Mouse (Mus musculus) CH12.LX (cell line): ENCODE results near the gene Klc1. TPM values are rescaled to one million over a fixed set of nuclear protein-coding genes. Genes with fewer than 3 reads are reported as not detected.

Source experiments
- DNase-seq: peaks from one replicate; pipeline ENCODE4 v3.0.0-alpha.2; 2013; ENCODE audit errors: extremely low read depth
- H3K27ac ChIP-seq: 2 replicates; pipeline ENCODE4 v1.5.1; 2012; ENCODE audit warnings: low read depth, mild to moderate bottlenecking, control low read depth, moderate library complexity; ENCODE audit not compliant: insufficient read depth
- H3K27me3 ChIP-seq: replicated peaks from 2 replicates; pipeline ENCODE3; 2012; ENCODE audit warnings: inconsistent platforms
- H3K36me3 ChIP-seq, 2 experiments: replicated peaks in 1 of 2; 2 replicates each; pipeline versions ENCODE3 to v1.6.1; 2012; ENCODE audit warnings: inconsistent platforms in 1 of 2, low read length in 1 of 2, mild to moderate bottlenecking in 1 of 2, mixed read lengths in 1 of 2, moderate library complexity in 1 of 2; ENCODE audit not compliant: control insufficient read depth in 1 of 2, insufficient read depth in 1 of 2
- H3K4me1 ChIP-seq, 2 experiments: 2 replicates each; pipeline ENCODE4 v1.6.1; 2012; ENCODE audit warnings: inconsistent platforms in 1 of 2, moderate library complexity in 1 of 2; ENCODE audit not compliant: insufficient read depth in 2 of 2, control insufficient read depth in 1 of 2
- H3K4me2 ChIP-seq: 2 replicates; pipeline ENCODE4 v1.6.1; 2012; ENCODE audit warnings: low read depth, mild to moderate bottlenecking, control low read depth; ENCODE audit not compliant: poor library complexity, insufficient read depth, severe bottlenecking
- H3K4me3 ChIP-seq, 3 experiments: fragments of 150-350 bp in 1 of 3; sonication (generic) in 1 of 3; replicated peaks in 1 of 3; 2 replicates each; pipeline versions ENCODE3 to v1.5.1; 2011 to 2012; ENCODE audit warnings: low read depth in 2 of 3, low read length in 2 of 3, mild to moderate bottlenecking in 2 of 3, moderate library complexity in 2 of 3, control low read depth in 1 of 3, improper control_type of control experiment in 1 of 3, inconsistent platforms in 1 of 3, mixed read lengths in 1 of 3; ENCODE audit not compliant: poor library complexity in 1 of 3
- H3K79me2 ChIP-seq: replicated peaks from 2 replicates; pipeline ENCODE4 v1.6.1; 2012; ENCODE audit warnings: mild to moderate bottlenecking, moderate library complexity; ENCODE audit not compliant: control insufficient read depth, poor library complexity, insufficient read depth, severe bottlenecking; ENCODE audit errors: extremely low read depth
- H3K9ac ChIP-seq: 2 replicates; pipeline ENCODE4 v1.6.1; 2012; ENCODE audit warnings: low read depth, mild to moderate bottlenecking, control low read depth, moderate library complexity; ENCODE audit not compliant: insufficient read depth
- H3K9me3 ChIP-seq: replicated peaks from 2 replicates; pipeline ENCODE3; 2012; ENCODE audit warnings: low read length, inconsistent platforms, mixed read lengths
- BHLHE40 ChIP-seq: IDR thresholded peaks from 2 replicates; pipeline ENCODE4 v1.6.1; 2011; ENCODE audit warnings: mild to moderate bottlenecking, low read depth, low read length, improper control_type of control experiment
- CHD1 ChIP-seq: IDR thresholded peaks from 2 replicates; pipeline ENCODE4 v1.6.1; 2012; ENCODE audit warnings: low read depth, low read length, improper control_type of control experiment, inconsistent platforms
- CTCF ChIP-seq, 2 experiments: IDR thresholded peaks in 1 of 2; conservative IDR thresholded peaks in 1 of 2; 2 replicates each; pipeline ENCODE4 v1.5.1; 2011 to 2012; ENCODE audit warnings: low read depth in 2 of 2, low read length in 2 of 2, improper control_type of control experiment in 1 of 2, inconsistent platforms in 1 of 2, mild to moderate bottlenecking in 1 of 2, moderate library complexity in 1 of 2
- E2F4 ChIP-seq: IDR thresholded peaks from 2 replicates; pipeline ENCODE4 v1.6.1; 2011; ENCODE audit warnings: low read depth, low read length, improper control_type of control experiment; ENCODE audit not compliant: insufficient replicate concordance
- ELF1 ChIP-seq: IDR thresholded peaks from 2 replicates; pipeline ENCODE4 v1.6.1; 2014; ENCODE audit warnings: low read depth, mild to moderate bottlenecking, inconsistent platforms, low read length, improper control_type of control experiment
- EP300 ChIP-seq: IDR thresholded peaks from 2 replicates; pipeline ENCODE4 v1.6.1; 2011; ENCODE audit warnings: low read length, improper control_type of control experiment
- KAT2A ChIP-seq: IDR thresholded peaks from 2 replicates; pipeline ENCODE4 v1.6.1; 2012; ENCODE audit warnings: low read length, improper control_type of control experiment, inconsistent platforms; ENCODE audit not compliant: insufficient replicate concordance
- MAX ChIP-seq: IDR thresholded peaks from 2 replicates; pipeline ENCODE4 v1.6.1; 2011; ENCODE audit warnings: low read length, improper control_type of control experiment
- MAZ ChIP-seq: IDR thresholded peaks from 2 replicates; pipeline ENCODE4 v1.6.1; 2012; ENCODE audit warnings: low read depth, mild to moderate bottlenecking, inconsistent platforms, low read length, improper control_type of control experiment, moderate library complexity
- MYC ChIP-seq: IDR thresholded peaks from 2 replicates; pipeline ENCODE4 v1.6.1; 2011; ENCODE audit warnings: low read depth, mild to moderate bottlenecking, improper control_type of control experiment, low read length
- NELFE ChIP-seq: IDR thresholded peaks from 2 replicates; pipeline ENCODE4 v1.6.1; 2011; ENCODE audit warnings: low read depth, low read length, improper control_type of control experiment
- SIN3A ChIP-seq: IDR thresholded peaks from 2 replicates; pipeline ENCODE4 v1.6.1; 2012; ENCODE audit warnings: low read length, improper control_type of control experiment, inconsistent platforms
- TCF12 ChIP-seq: IDR thresholded peaks from 2 replicates; pipeline ENCODE4 v1.6.1; 2014; ENCODE audit warnings: low read depth, mild to moderate bottlenecking, inconsistent platforms, low read length, improper control_type of control experiment
- USF1 ChIP-seq: IDR thresholded peaks from 2 replicates; pipeline ENCODE4 v1.6.1; 2014; ENCODE audit warnings: low read depth, mild to moderate bottlenecking, inconsistent platforms, low read length, improper control_type of control experiment
- ZC3H11A ChIP-seq: IDR thresholded peaks from 2 replicates; pipeline ENCODE4 v1.6.1; 2012; ENCODE audit warnings: low read depth, mild to moderate bottlenecking, inconsistent platforms, low read length, improper control_type of control experiment
- ZKSCAN1 ChIP-seq: IDR thresholded peaks from 2 replicates; pipeline ENCODE4 v1.6.1; 2012; ENCODE audit warnings: low read depth, inconsistent platforms, low read length, improper control_type of control experiment, borderline replicate concordance
- ZMIZ1 ChIP-seq: IDR thresholded peaks from 2 replicates; pipeline ENCODE4 v1.6.1; 2012; ENCODE audit warnings: low read depth, mild to moderate bottlenecking, inconsistent platforms, low read length, improper control_type of control experiment
- ZNF384 ChIP-seq: IDR thresholded peaks from 2 replicates; pipeline ENCODE4 v1.6.1; 2012; ENCODE audit warnings: low read depth, low read length, improper control_type of control experiment, inconsistent platforms
- dilution Hi-C: fragments of 300-500 bp; cut with MboI; formaldehyde crosslinking; loops from 2 replicates; pipeline ENCODE4 v1.14.3; 2020; ENCODE audit warnings: low sequenced_read_pairs; ENCODE audit not compliant: extremely low pct_unique_long_range_greater_than_20kb, extremely low pct_ligation_motif_present
- in situ Hi-C: fragments of 300-500 bp; cut with MboI; formaldehyde crosslinking; loops from 3 replicates; pipeline ENCODE4 v1.14.3; 2019; ENCODE audit warnings: low sequenced_read_pairs, low pct_ligation_motif_present, low pct_unique_long_range_greater_than_20kb, mixed read lengths
- polyA plus RNA-seq: library from polyadenylated mRNA; unstranded; fragments of >175 nt; gene quantifications from 2 replicates; pipeline ENCODE4 v1.2.1, GENCODE M21; 2012; ENCODE audit warnings: low read depth; ENCODE audit not compliant: insufficient read length
- total RNA-seq, 2 experiments: library from RNA; depleted of rRNA; stranded (reverse); fragments of 300-350 nt in 1 of 2; fragments of >200 nt in 1 of 2; gene quantifications; 2 replicates each; pipeline ENCODE4 v1.2.3; 2012 to 2014

The Klc1 gene
- total and polyA plus RNA-seq, 3 experiments, result 45.6 to 77.0 (median 55.1) TPM

DNA sequence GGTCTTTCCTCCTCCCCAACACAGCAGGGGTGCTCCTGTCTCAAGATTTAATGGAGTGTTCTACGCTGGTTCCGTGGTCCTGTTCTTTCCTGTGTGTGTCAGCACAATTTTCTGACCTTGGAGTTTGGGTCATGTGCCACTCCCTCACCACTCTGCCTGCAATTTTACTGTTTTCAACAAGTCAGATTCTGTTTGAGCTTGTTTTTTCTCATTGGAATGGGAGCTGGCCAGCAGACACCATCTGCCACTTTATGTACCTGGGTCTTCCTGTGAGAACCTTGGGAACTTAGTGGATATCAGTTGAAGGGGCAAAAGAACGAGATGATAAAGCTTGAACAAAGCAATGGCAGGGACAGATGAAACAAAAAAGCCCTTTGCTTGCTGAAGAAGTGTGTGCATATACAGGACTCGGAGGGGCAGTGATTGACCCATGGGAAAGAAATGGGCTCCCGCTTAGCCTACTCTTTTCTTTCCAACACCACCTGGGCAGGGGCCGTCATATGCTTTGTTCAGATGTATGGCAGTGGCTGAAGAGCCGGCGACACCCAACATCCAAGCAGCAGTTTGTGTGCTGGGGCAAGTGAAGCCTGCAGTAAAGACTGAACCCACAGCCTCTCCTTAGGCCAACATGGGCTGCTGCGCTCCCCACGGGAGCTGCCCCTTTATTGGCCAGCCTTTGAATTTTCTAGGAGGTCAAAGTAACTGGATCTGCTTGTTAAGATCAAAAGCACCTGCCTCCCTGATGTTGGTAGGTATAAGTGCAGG lies 906 bp upstream of the Klc1 start:
- Histone ChIP-seq H3K27ac (no peak overlapping the region), H3K79me2 (peaks cover 23% of the 10 kb centered on the region), H3K4me3 (peak overlapping the region; percentile 83 to 94 (median 92)), H3K4me2 (peak overlapping the region; percentile 48; the same call in 1 of the 2 replicates), H3K27me3 (peaks cover 18% of the 10 kb centered on the region), H3K9me3 (no peaks in the 10 kb centered on the region), H3K9ac (peak overlapping the region; percentile 75)
- in situ Hi-C loops, result no loop called here
- DNase-seq, result no peak
- no peak for TF ChIP-seq MYC
- no peak for TF ChIP-seq ZKSCAN1
- no peak for TF ChIP-seq BHLHE40
- no peak for TF ChIP-seq TCF12
- TF ChIP-seq CTCF (conservative IDR thresholded peaks at IDR 0.05 in 1 of 2, IDR thresholded peaks at IDR 0.05 in 1 of 2; ENCODE audit: low read depth in 2 of 2, low read length in 2 of 2), result no peak
- no peak for TF ChIP-seq MAZ
- TF ChIP-seq KAT2A, result no peak
- no peak for TF ChIP-seq EP300
- TF ChIP-seq ELF1, result no peak
- no peak for TF ChIP-seq ZMIZ1
- TF ChIP-seq, all 38 proteins: peak for 0
- Histone ChIP-seq H3K4me1 (peaks cover 17 to 33% of the 10 kb centered on the region in 2 experiments), H3K36me3 (peaks cover 2 to 14% of the 10 kb centered on the region in 2 experiments)
- dilution Hi-C loops, result no loop called here

DNA sequence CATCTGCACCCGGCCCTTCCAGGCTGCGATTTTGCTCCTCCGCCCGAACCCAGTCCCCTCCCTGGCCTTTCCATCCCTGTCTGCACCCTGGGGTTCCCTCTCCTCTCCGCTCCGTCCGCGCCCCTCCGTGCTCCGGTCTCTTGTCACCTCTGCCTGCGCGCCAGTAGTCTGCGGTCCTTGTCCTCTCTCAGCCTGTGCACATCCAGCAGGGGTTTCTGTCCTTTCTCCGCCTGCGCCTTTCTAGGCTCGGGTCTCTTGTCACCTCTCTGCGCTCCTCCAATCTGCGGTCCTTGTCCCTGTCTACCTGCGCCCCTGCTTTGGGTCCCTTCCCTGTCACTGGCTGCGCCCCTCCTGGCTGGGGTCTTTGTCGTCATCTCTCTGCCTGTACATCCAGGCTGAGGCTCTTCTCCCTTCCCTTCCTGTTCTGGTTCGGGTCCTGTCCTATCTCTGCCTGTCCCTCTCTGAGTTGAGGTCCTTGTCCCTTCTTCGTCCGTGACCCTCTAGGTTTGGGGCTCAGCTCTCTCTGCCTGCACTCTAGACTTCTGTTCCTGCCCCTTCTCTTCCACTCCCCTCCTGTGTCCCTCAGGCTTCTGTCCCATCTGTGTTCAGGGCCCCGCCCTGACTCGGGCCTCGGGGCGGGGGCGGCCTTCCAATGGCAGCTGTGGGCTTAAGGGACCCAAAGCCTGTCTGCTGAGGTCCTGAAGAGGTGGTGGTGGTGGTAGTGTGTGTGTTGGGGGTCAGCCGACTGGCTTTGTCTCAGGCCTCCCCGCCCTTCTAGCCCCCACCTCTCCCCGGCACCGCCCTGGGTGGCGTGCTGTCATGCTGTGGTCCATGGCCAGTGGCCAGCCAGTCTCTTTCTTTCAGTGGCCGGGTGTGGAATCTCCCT lies 770 bp downstream of the Klc1 start:
- Histone ChIP-seq H3K27ac (peak overlapping the region; percentile 22; the same call in 1 of the 2 replicates), H3K9ac (peak overlapping the region; percentile 75), H3K4me1 (peaks cover 18 to 50% of the 10 kb centered on the region in 2 experiments), H3K4me3 (peak overlapping the region; percentile 83 to 94 (median 92)), H3K9me3 (no peaks in the 10 kb centered on the region), H3K4me2 (peak overlapping the region; percentile 73), H3K79me2 (peaks cover 25% of the 10 kb centered on the region), H3K36me3 (peaks cover 9 to 28% of the 10 kb centered on the region in 2 experiments), H3K27me3 (peaks cover 18% of the 10 kb centered on the region)
- no peak for TF ChIP-seq ZKSCAN1
- TF ChIP-seq KAT2A, result no peak
- no peak for TF ChIP-seq ZNF384
- peak; percentile 35; the same call in 1 of the 2 replicates for TF ChIP-seq SIN3A
- TF ChIP-seq CHD1, result no peak
- TF ChIP-seq USF1, result no peak
- TF ChIP-seq E2F4, result no peak
- no peak for TF ChIP-seq NELFE
- TF ChIP-seq MAX, result 0 out of 2 replicates have a peak, but pooled peaks have one; percentile 18
- TF ChIP-seq TCF12, result no peak
- no peak for TF ChIP-seq ZC3H11A
- dilution Hi-C loops (no loop called here), in situ Hi-C loops (no loop called here)
- no peak for DNase-seq
